Mouse (Mus musculus): ENCODE data around the gene Fry.

- TF ChIP-seq CTCF (IDR thresholded peaks at IDR 0.05) (peak; percentile 56), POLR2A (IDR thresholded peaks at IDR 0.05; ENCODE audit: insufficient read depth, low read depth, low read length) (no peak), EP300 (IDR thresholded peaks at IDR 0.05; ENCODE audit: insufficient read depth, low read depth, low read length) (no peak)
These were observed 42.7 kb downstream of the Fry start for GRCm38 (mm10) chr5:150161193-150161592.
